Mouse (Mus musculus) stomach, embryonic 14.5 days (tissue): ENCODE results near the gene Kcnd1. TPM values are rescaled to one million over a fixed set of nuclear protein-coding genes. Genes with fewer than 3 reads are reported as not detected.

Source experiments
- microRNA counts: library from miRNA; unstranded; fragments of <30 nt; microRNA quantifications from one replicate; lab custom pipeline; 2016
- microRNA-seq: library from miRNA; unstranded; fragments of <30 nt; microRNA quantifications from one replicate; pipeline ENCODE4, GENCODE M21; 2016
- polyA plus RNA-seq: library from polyadenylated mRNA; unstranded; fragments of >200 nt; fragmentation: Nextera tagmentation; extraction: Ambion mirVana; gene quantifications from 2 replicates; pipeline ENCODE4 v1.2.1, GENCODE M21; 2014

The Kcnd1 gene
- polyA plus RNA-seq, 1 experiment from 2014 or later: 2.9 TPM

MicroRNA genes within 50 kb of the gene (microRNA counts, 519-probe panel; counts per million panel counts)
- microRNA mmu-miR-1198 (lab: Ali Mortazavi, UCI): 2,005 counts per million, percentile 22 among the panel's probes with 10 or more counts

Small RNA genes within 50 kb of the gene (microRNA-seq; reads per million reads assigned to microRNA genes)
- 34.1 reads per million, percentile 35 among the genes with 10 or more reads in this experiment for gene Mir1198

Other genes with a start within 250 kb of the Kcnd1 start
- 0.07 TPM in 1 of 2 replicates, not detected in the other for gene Foxp3, start 248.6 kb upstream of the Kcnd1 start, polyA plus RNA-seq
- 1.9 TPM in 2 replicates for gene Ppp1r3f, start 248.0 kb upstream of the Kcnd1 start, polyA plus RNA-seq
- gene Ccdc22, start 216.8 kb upstream of the Kcnd1 start, polyA plus RNA-seq: 26.2 and 29.4 TPM in 2 replicates
- gene Cacna1f, start 215.2 kb upstream of the Kcnd1 start, polyA plus RNA-seq: 0.13 TPM in 1 of 2 replicates, not detected in the other
- 5.2 and 7.4 TPM in 2 replicates for gene Syp, start 183.8 kb upstream of the Kcnd1 start, polyA plus RNA-seq
- gene Prickle3, start 165.0 kb upstream of the Kcnd1 start, polyA plus RNA-seq: 11.1 and 12.0 TPM in 2 replicates
- 299 and 310 TPM in 2 replicates for gene Plp2, start 150.9 kb upstream of the Kcnd1 start, polyA plus RNA-seq
- gene Magix, start 141.0 kb upstream of the Kcnd1 start, polyA plus RNA-seq: 0.71 and 0.80 TPM in 2 replicates
- gene Gpkow, start 125.2 kb upstream of the Kcnd1 start, polyA plus RNA-seq: 39.0 and 42.0 TPM in 2 replicates
- gene Wdr45, start 108.0 kb upstream of the Kcnd1 start, polyA plus RNA-seq: 26.7 and 28.8 TPM in 2 replicates
- 0.54 TPM in 1 of 2 replicates, not detected in the other for gene Gm45208, start 100.0 kb upstream of the Kcnd1 start, polyA plus RNA-seq
- 91.5 and 95.7 TPM in 2 replicates for gene Praf2, start 93.8 kb upstream of the Kcnd1 start, polyA plus RNA-seq
- 18.5 and 24.6 TPM in 2 replicates for gene Ccdc120, start 71.4 kb upstream of the Kcnd1 start, polyA plus RNA-seq
- gene Tfe3, start 59.7 kb upstream of the Kcnd1 start, polyA plus RNA-seq: 20.9 and 22.3 TPM in 2 replicates
- 35.7 and 41.8 TPM in 2 replicates for gene Gripap1, start 32.5 kb upstream of the Kcnd1 start, polyA plus RNA-seq
- gene Otud5, start 19.1 kb downstream of the Kcnd1 start, polyA plus RNA-seq: 28.5 and 33.6 TPM in 2 replicates
- 8.0 and 10.8 TPM in 2 replicates for gene Pim2, start 56.0 kb downstream of the Kcnd1 start, polyA plus RNA-seq
- 16.8 and 17.4 TPM in 2 replicates for gene Slc35a2, start 61.7 kb downstream of the Kcnd1 start, polyA plus RNA-seq
- 102 and 104 TPM in 2 replicates for gene Pqbp1, start 77.0 kb downstream of the Kcnd1 start, polyA plus RNA-seq
- gene Timm17b, start 77.1 kb downstream of the Kcnd1 start, polyA plus RNA-seq: 159 and 172 TPM in 2 replicates
- gene Gm10491, start 85.5 kb downstream of the Kcnd1 start, polyA plus RNA-seq: not detected in 2 replicates
- not detected in 2 replicates for gene Gm10490, start 87.3 kb downstream of the Kcnd1 start, polyA plus RNA-seq
- 9.0 and 9.5 TPM in 2 replicates for gene Pcsk1n, start 97.5 kb downstream of the Kcnd1 start, polyA plus RNA-seq
- not detected in 2 replicates for gene Eras, start 106.3 kb downstream of the Kcnd1 start, polyA plus RNA-seq
- 26.2 and 27.8 TPM in 2 replicates for gene Hdac6, start 125.6 kb downstream of the Kcnd1 start, polyA plus RNA-seq
- 0.73 and 0.90 TPM in 2 replicates for gene Gata1, start 155.8 kb downstream of the Kcnd1 start, polyA plus RNA-seq
- gene Glod5, start 196.2 kb downstream of the Kcnd1 start, polyA plus RNA-seq: not detected in 2 replicates